Mouse (Mus musculus): ENCODE results near the gene Tspan18. TPM values are rescaled to one million over a fixed set of nuclear protein-coding genes. Genes with fewer than 3 reads are reported as not detected.

Gene Tspan18
- total RNA-seq (2021) = 10 to 100 TPM; 53.3 to 55.7 TPM
- long read RNA-seq, transcript Tspan18-202 (10 exons, 3,751 nt) = major isoform, 11 of 21 reads
- long read RNA-seq, partial matches to known transcripts = 0 of 21 reads
- long read RNA-seq, other reads (novel, unspliced or antisense) = 10 of 21 reads

DNA sequence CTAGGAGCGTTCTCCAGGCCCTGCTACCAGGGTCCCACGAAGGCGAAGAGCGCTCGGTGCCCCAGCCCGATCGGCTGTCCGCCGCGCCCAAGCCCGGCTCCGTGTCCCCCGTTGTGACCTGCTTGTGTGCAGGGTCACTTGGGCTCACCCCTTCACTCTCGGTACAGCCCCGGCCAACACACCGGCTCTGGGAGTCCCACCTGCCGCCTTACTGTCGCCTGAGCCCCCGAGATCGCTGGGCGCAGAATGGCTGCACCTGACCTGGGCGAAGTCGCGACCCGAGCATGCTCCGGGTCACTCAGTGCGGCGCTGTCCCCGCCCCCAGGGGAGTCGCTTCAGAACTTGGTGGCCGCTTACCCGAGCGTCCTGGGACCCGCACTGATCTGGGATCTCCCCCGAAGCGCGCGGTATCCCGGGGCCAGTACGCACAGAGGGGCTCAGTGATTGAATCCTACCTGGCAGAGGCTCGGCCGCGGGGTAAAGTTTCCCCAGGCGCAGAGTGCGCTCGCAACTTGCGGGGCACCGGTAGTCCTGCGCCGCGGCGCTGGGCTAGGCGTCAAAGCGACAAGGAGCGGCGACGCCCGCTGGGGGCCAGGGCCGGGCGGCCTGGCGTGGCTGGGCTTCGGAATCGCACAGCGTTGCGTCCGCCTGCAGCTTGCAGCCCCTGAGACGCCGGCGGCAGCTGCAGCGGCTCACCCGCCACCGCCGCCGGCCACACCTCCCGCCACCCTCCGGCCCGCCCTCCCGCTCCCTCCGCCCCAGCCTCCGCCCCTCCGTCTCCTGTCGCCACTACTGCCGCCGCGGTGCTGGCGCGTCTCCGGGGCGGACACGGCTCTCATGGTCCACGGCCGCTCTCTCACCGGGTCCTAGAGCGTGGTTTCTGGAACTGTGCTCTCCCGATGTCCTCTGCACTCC, at the start of gene Tspan18:
Gene Tspan18 (minus strand): TSS at position 689 of the 915 bp plus-strand sequence.
- DNase-seq (ENCODE audit: low spot score in 2 of 2) = peak; percentile 62 to 72

DNA sequence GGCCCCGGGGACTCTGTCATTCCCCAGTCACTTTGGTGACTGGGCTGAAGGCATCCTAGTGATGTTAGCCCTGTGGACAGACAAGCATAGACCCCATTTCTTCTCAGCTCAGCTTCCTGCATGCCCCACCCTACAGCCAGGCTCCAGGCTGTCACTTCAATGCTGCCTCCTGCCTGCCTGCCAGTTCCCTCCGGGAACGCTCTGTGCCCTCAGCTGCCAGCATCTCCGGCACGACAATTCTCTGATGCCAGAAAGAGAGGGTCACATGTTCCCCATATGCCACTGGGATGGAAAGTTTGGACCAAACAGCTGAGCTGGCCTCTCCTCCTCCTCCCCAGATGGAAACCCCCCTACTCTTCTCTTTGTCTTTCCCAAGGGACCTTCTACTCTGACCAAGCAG, 49.5 kb upstream of the Tspan18 start:
- DNase-seq (ENCODE audit: low spot score in 2 of 2) = peak; percentile 59 to 67

DNA sequence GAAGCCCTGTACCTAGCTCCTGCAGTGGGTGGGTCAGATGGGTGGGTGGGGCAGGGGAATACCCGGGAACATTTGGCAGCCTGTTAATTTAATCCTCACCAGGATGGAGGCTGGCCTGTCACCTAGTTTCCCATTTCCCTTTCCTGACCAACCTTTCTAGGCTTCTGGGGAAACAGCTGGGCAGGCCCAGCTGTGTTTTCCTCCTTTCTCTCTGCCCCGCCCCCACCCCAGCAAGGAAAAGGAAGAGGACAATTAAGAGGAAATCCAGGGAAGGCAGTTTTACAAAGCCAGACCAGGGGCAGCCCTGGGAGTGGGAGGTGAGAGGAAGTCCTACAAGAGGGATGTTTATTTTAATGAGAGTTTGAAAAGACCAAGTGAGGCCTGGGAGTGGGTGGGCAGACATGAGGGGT, 46.4 kb upstream of the Tspan18 start:
- DNase-seq (ENCODE audit: low spot score in 2 of 2) = no peak

DNA sequence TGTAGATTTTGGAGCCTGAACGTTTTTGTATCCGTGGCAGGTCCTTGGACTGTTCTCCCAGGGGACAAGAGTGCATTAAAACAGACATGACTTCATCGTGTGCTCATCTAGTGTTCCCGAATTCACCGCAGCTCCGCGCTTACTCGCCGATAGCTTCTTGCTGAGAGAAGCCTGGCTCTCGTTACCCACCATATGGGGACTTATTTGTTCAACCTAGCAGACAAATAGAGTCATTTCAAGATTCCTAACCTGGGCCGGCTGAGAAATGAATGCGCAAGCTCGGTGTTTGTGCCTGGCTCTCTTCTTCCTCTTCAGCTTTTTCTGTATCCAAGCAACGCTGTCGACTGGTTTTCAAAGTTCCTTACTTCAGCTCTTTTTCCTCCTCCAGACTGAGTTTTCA, 43.5 kb upstream of the Tspan18 start:
- DNase-seq (ENCODE audit: low spot score in 2 of 2) = no peak

DNA sequence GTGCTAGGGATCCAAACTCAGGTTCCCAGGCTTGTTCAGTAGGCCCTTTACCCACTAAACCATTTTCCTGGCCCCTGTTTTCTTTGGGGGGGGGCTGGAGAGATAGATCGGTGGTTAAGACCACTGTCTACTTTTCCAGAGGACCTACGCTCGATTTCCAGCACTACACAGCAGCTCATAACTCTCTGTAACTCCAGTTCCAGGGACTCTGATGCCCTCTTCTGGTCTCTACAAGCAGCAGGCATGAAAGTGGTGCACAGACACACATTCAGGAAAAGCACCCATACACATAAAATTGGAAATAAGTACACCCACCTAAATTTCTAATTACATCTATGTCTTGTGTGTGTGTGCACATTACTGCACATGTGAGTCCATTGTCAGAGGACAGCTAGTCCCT, 42.9 kb upstream of the Tspan18 start:
- no peak for DNase-seq (ENCODE audit: low spot score in 2 of 2)

DNA sequence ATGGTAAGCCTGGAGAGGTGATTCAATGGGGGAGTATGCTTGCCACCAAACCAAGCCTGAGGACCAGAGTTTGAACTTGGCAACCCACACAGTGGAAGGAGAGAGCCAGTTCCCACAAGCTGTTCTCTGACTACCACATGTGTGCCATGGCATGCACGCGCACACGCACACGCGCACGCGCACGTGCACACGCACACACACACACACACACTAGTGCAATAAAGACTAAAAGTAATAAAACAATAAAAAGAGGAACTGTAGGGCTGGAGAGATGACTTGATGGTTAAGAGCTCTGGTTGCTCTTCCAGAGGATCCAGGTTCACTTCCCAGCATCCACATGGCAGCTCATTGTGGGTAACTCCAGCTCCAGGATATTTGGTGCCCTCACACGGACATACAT, 38.6 kb upstream of the Tspan18 start:
- DNase-seq (ENCODE audit: low spot score in 2 of 2) = no peak

DNA sequence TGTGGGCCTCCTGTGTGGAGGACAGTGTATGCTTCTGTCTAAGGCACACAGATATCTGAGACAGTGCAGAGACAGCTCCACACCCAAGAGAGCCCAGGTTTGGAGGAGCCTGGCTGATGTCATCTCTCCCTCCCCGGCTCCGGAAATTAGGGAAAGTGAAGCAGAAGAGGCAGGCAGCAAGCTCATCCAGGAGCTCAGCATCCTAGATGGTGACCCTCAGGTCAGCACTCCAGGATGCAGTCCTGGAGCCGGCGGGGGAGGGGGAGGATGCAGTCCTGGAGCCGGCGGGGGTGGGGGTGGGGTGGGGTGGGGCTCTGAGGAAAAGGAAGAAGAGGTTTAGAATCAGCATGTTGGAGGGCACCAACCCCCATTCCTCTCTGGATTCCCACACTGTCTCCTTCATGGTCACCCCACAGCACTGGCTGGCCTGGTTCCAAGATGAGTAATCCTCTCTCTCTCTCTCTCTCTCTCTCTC, 37.8 kb upstream of the Tspan18 start:
- DNase-seq (ENCODE audit: low spot score in 2 of 2) = no peak

DNA sequence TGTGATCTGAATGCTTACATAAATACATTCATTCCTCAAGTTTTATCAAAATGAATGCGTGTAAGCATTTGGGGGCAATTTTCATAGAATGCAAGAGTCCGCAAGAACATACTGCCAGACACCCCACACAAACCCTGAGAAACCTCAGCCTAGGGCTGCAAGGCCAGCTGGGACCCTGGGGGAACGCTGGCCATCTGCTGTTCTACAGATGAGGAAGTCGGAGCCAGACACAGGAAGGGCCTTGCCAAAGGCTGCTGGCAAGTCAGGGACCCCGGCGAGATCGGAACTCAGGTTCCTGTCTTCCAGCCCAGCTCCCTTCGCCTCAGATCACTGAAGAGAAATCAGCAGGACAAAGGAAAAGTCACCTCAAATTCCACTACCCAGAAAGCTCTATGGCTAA, 34.6 kb upstream of the Tspan18 start:
- DNase-seq (ENCODE audit: low spot score in 2 of 2) = peak; percentile 39 to 40

DNA sequence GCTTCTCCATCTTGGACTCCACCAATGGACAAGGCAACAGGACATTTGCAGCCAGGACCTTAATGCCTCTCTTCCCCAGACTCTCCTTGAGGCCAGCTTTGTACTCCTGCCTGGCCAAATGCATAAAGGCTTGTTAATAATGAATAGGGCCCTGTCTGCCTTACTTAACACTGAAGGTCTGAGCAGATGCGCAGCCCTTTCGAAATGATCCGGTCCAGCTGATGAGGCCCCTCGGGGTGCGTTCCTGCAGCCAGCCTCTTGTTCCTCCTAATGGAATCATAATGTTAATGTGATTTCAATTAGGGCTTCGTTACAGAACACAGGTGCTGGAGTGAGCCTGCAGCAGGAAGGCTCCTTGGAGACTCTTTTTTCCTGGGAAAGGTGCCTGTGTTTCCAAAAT, 33.7 kb upstream of the Tspan18 start:
- DNase-seq (ENCODE audit: low spot score in 2 of 2) = no peak

DNA sequence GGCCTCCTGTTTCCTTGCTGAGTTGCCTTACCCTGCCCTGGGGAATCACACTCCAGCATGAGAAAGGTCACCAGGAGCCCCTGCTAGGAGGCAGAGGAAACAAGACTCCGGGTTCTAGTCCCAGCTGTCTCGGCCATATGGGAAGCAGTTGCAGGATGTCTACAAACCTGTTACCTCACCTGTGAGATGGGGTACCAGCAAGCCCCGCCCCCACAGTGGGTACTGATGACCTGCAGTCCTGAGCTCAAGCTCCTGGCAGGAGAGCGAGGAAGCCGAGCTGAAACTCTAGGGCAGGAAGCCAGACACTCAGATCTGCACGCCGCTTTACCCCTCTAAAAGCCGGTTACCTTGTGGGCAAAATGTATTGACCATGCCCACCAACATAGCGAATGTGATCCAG, 31.1 kb upstream of the Tspan18 start:
- no peak for DNase-seq (ENCODE audit: low spot score in 2 of 2)

DNA sequence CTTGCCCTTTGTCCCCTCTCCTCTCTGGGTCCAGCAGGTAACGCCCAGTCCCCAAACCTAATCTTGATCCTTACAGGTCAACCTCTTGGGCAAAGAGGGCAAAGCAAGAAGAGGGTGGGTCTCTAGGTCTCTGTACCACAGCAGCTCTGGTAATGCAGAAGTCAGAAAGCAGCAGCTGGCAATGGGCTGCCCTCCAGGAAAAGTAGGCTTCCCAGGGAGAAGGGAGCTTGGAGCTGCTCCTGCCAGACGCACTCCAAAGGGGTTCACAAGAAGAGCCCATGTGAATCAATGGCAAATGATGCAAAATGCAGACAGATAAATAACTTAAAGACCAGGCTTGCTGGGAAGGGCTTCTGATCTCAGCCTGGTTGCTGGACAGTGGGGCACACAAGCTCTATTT, 30.6 kb upstream of the Tspan18 start:
- no peak for DNase-seq (ENCODE audit: low spot score in 2 of 2)

DNA sequence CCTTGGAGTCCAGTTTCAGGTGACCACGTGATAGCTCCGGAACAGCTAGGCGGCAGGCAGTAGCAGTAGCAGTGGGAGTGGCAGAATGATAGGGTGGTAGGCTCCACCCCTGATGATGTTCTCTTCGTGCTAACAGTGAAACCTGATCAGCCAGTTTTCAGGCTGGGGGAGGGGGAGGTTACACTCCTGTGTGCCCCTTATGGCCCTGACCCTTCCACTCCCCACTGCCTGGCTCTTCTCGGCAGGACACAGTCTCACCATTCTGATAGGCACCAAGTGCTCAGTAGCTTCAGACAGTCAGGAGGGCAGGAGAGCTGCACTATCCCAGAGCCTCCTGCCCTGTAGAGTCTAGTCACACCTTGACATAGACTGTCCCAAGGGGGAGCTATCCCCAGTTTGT, 27.1 kb upstream of the Tspan18 start:
- no peak for DNase-seq (ENCODE audit: low spot score in 2 of 2)

DNA sequence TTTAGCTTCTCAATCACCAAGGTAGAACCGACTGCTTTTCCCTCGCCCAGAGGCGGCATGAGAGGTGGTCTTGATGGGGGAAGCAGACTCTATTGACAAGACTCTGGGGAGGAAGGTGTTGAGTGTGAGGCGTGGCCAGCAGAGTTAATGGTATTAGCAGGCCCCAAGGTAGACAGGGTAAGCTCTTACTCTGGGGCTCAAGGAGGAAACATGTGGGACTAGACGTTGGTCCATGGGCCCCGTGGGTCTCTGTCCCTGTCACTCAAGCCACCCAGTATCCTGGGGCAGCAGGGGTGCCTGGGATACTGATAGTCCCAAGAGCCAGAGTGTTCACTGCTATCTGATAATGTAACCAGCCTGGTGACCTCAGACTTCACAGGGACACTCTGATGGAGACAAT, 26.0 kb upstream of the Tspan18 start:
- no peak for DNase-seq (ENCODE audit: low spot score in 2 of 2)

DNA sequence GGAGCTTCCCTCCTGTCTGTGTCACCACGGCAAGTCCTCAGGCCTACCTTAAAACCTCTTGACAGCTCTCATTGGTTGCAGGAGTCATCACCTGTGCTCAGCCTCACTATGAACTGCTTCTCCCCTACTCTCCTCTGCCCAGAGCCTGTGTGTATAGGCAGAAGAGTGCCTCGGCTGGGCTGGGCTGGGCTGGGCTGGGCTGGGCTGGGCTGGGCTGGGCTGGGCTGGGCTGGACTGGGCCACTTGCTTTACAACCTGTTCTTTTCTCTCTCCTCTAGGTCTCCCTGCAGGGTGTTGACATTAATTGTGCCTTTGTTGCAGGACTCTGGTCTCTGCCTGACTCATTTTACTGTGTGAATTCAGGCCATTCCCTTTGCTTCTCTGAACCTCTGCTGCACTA, 23.1 kb upstream of the Tspan18 start:
- DNase-seq (ENCODE audit: low spot score in 2 of 2) = no peak

DNA sequence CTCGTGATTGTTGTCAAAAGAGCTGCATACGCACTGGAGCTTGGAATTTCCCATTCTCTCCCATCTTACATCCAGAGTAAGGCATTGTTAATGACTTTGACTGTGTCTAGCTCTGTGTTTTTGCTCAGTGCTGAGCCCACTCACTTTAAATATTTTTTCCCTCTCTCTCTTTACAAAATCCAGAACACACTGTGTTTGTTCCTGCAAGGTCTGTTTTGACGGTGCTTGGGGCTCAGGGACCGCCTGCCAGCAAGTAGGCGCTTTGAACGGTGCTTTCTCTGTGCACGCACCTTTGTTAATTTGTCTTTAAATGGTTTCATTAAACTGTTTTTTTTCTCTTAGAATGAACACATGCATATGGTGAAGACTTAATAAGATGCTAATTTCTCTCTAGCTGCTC, 21.5 kb upstream of the Tspan18 start:
- DNase-seq (ENCODE audit: low spot score in 2 of 2) = no peak

DNA sequence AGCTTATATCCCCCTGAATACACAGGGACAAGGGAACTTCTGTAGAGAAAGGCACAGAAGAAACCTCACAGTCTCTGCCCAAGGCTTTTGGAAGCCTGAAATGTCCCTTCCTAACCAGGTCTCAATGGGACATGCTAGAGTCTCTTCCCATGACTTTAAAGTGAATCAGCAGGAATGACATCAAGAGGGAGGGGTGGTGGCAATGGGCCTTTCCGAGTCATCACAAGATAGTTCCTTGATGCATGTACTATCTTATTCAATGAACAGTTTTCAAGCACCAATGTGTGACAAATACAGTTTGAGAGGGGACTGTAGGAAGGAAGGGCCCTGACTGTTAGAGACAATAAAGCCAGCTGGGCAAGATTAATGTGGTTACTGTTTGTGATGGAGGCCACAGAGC, 20.3 kb upstream of the Tspan18 start:
- no peak for DNase-seq (ENCODE audit: low spot score in 2 of 2)

DNA sequence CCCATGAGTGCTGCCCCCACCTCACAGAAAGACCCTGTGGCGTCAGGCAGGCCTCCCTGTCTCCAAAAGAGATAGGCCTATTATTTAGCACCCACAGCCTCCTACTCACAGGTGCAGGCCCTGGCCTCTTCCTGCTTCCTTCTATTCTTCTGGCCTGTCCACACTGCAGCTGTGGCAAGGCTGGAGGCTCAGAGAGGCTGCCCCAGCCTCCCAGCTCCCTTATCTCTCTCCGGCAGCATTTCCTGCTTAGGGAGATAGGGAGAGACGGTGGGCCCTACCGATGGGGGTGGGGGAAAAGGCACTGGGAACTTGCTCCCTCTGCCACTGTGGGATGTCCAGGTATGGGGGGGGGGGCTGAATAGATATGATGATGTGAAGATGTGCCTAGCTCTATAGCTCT, 19.4 kb upstream of the Tspan18 start:
- no peak for DNase-seq (ENCODE audit: low spot score in 2 of 2)

DNA sequence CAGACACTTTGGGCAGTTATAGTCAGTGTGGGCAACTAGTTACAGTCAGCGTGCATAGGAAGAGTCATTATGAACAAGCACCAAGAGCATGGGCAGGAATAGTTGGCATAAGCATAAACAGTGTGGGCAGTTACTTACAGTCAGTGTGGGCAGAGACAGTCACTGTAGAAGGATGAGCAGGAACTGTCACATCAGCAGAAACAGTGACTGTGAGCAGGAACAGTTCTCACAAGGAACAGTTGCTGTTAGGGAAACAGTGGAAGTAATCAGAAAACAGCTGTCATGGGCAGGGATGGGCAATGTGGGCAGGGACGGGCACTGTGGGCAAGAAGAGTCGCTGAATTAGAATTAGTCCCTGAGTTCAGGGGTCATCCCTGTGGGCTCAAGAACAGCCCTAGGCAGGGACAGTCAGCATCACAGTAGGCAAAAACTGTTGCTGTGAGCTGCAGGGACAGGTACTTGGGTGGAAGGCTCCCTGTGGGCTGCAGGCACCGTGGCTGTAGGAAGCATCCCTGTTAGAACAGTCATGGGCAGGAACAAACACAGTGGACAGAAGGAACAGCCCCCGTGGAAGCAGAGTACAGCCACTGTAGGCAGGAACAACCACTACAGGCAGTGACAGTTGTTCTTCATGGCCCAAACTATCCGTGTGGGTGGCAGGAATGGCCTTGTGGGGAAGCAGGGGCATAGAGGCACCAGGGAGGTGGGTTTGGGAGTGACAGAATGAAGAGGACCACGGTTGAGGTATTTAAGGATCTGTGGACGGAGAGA, 18.8 kb upstream of the Tspan18 start:
- DNase-seq (ENCODE audit: low spot score in 2 of 2) = no peak

DNA sequence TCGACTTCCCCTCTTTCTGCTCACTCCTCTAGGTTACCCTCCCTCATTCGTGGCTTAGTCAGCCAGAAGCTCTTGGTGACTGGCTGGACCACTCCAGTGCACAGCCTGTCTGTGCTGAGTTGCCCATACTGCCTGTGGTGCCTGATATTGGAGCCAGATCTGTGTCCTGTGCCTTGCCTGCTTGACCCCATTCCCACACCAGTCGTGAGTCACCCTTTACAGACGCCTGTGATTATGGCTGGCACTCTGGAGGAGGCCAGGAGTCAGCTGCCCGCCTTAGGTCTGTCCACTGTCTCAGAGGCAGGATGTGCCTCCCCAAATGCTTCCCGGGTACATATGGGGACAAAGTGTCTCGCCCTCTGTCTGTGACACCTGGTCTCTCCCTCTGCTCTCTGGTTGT, 17.0 kb upstream of the Tspan18 start:
- no peak for DNase-seq (ENCODE audit: low spot score in 2 of 2)

DNA sequence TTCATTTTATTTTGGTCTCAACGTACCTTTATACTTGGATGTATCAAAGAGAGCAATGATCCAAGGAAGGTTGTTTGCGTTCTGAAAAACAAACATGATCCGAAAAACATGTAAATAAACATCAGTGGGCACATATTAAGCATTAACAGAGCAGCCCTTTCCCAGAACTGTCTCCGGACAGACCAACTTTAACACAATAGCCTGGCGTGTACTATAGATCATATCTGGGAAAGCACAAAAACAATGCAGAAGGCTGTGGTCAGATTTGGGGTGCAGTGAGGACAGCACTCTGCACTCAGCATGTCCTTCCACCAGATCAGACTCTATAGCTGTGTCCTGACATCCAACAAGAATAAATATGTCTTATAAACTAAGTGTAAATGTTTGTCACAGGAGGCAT, 12.7 kb upstream of the Tspan18 start:
- no peak for DNase-seq (ENCODE audit: low spot score in 2 of 2)

DNA sequence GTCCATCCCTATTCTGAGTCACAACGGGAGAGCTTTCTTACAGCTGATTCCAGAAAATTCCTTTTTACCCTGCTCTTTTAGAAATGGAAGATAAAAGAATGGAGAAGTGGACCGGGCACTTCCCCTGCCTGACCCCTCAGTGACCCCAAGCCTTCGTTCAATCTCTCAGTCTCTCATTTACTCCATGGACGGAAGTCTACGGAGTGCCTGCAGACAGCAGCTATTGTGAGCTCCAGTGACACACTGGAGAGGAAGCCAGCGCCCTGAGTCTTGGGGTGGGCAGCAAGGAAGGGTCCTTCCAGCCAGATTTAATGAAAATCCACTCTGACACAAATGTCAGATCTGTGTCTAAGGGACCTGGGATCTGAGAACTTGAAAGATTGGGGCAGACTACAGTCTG, 12.3 kb upstream of the Tspan18 start:
- DNase-seq (ENCODE audit: low spot score in 2 of 2) = no peak

DNA sequence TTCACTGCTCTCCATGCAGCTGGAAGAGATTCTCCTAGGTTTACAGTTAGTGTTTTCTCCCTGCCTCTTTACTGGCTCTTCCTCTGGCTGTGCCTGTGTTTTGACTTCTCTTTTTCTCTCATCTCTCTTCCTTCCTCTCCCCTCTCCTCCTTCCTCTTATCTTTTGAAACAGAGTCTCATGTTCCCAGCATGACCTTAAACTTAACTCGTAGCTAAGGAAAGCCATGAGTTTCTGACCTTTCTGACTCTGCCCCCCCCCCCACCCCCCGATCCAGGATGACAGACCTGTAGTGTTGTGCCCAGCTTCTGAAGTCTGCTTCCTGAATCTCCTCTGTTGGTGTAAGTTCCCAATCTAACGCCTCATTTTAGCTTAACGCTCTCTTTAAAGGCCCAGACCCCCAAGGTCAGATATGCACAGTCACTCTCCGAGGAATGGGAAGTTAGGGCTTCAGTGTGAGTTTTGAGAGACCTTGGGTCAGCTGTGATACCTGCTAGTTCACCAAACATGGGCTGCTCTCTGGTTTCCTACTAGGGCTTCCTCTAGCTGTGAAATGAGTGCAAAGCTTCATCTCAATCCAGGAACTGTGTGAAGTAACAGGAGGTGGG, 11.5 kb upstream of the Tspan18 start:
- DNase-seq (ENCODE audit: low spot score in 2 of 2) = no peak

All from layer of hippocampus, postnatal 10 days (tissue).